Mouse (Mus musculus) Patski (cell line): ENCODE measurements around the gene 1110051M20Rik. TPM values are rescaled to one million over a fixed set of nuclear protein-coding genes. Genes with fewer than 3 reads are reported as not detected.

Experiments used
- ATAC-seq: fragments of 100-300 bp; one replicate; pipeline ENCODE4 v1.8.0; 2021
- CTCF ChIA-PET: fragments of 350-600 bp; sonication (Branson Sonifier 250); formaldehyde crosslinking; loops from one replicate; lab custom pipeline; 2022; ENCODE audit warnings: inconsistent platforms; lab: Charles Lee
- POLR2A ChIA-PET: fragments of 350-600 bp; sonication (Branson Sonifier 250); formaldehyde crosslinking; loops from one replicate; lab custom pipeline; 2022; ENCODE audit warnings: antibody characterized with exemption, inconsistent platforms; lab: Charles Lee
- DNase-seq: peaks from one replicate; pipeline ENCODE4 v3.0.0-alpha.2; 2011; ENCODE audit warnings: low read depth, low spot score
- H3K27me3 ChIP-seq: fragments of 371-371 bp; one replicate; pipeline ENCODE4 v1.5.1; 2021
- CTCF ChIP-seq: fragments of 100-300 bp; IDR thresholded peaks from one replicate; pipeline ENCODE4 v1.5.1; 2021
- in situ Hi-C: fragments of 300-500 bp; cut with MboI; formaldehyde crosslinking; loops from 3 replicates; pipeline ENCODE4 v1.11.1; 2018; ENCODE audit warnings: low pct_unique_long_range_greater_than_20kb, mixed read lengths
- polyA plus RNA-seq: library from polyadenylated mRNA; unstranded; gene quantifications from one replicate; pipeline ENCODE4 v1.2.3, GENCODE M21; 2021

Gene 1110051M20Rik
- polyA plus RNA-seq, 1 experiment from 2014 or later = 15.1 TPM

DNA sequence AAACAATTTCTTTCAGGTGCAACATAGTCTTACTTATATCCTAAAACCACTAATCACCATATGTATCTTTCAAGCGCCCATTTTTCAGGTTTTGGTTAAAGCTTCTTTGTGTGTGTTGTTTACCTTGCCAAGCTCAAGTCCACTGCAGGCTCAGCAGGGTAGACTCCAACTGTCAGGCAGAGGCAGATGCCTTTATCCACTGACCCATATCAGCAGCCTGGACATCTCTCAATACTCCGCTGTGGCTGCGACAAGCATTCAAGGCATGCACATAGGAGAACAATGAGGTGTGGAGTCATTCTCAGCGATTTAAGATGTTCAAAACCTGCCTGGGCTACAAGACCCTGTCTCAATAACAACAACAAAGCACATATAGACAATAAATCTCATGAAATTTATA lies 50.4 kb downstream of the 1110051M20Rik start:
- DNase-seq = no peak
- CTCF ChIA-PET = interaction anchor here (1.1 to 1.2 kb wide), 2 partner anchors 22 to 48 kb away, joined by 3 to 4 read pairs; no protein-coding TSS in a partner anchor

GRCm38 (mm10) chr2:91388738-91389137 lies 55.8 kb downstream of the 1110051M20Rik start:
- ChIA-PET CTCF (no interaction called here), POLR2A (interaction anchor here (0.7 kb wide), 2 partner anchors 38 to 58 kb away, joined by 3 read pairs; no protein-coding TSS in a partner anchor)
- ATAC-seq (no peak), DNase-seq (no peak)
- H3K27me3 ChIP-seq = no peaks in the 10 kb centered on the region
- in situ Hi-C loops = no loop called here
- TF ChIP-seq CTCF = no peak

More for the DNA sequence above, 50.4 kb downstream of the 1110051M20Rik start:
- no peaks in the 10 kb centered on the region for H3K27me3 ChIP-seq
- POLR2A ChIA-PET = no interaction called here
- no peak for TF ChIP-seq CTCF
- in situ Hi-C loops = no loop called here
- ATAC-seq = no peak

DNA sequence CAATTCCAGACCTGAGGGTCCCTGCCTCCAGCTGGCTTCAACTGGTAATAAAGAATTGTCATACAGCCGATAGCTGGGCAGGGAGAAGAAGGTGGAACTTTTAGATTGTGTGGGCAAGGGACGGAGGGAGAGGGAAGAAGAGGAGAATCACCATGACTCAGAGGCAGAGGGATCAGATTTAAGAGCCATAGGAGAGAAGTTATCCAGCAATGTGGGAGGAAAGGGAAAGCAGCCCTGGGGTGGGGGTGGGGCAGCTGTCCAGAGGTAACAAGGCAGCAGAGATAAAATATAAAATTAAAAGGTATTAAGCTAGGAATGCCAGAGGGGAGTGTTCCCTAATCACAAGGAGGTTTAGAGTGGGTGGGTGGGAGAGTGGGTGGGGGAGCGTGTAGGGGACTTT lies 56.2 kb downstream of the 1110051M20Rik start:
- no peaks in the 10 kb centered on the region for H3K27me3 ChIP-seq
- no peak for TF ChIP-seq CTCF
- CTCF ChIA-PET = no interaction called here
- DNase-seq = no peak
- POLR2A ChIA-PET = interaction anchor here (0.7 kb wide), 1 partner anchor 38 kb away, joined by 3 read pairs; no protein-coding TSS in a partner anchor
- ATAC-seq = no peak
- in situ Hi-C loops = no loop called here

GRCm38 (mm10) chr2:91387287-91387958 lies 57.1 kb downstream of the 1110051M20Rik start:
- no peak for ATAC-seq
- in situ Hi-C loops = no loop called here

GRCm38 (mm10) chr2:91386547-91387286 lies 57.8 kb downstream of the 1110051M20Rik start:
- ATAC-seq (peak; percentile 57), DNase-seq (peak; percentile 15)
- TF ChIP-seq CTCF = no peak
- in situ Hi-C loops = no loop called here
- H3K27me3 ChIP-seq = no peaks in the 10 kb centered on the region
- ChIA-PET POLR2A (interaction anchor here (0.9 kb wide), 1 partner anchor 89 kb away, joined by 3 read pairs; no protein-coding TSS in a partner anchor), CTCF (interaction anchor here (0.7 to 0.8 kb wide), 3 partner anchors 11 to 38 kb away, joined by 3 read pairs; no protein-coding TSS in a partner anchor)

More at GRCm38 (mm10) chr2:91387287-91387958, 57.1 kb downstream of the 1110051M20Rik start:
- CTCF ChIA-PET = interaction anchor here (0.7 to 0.8 kb wide), 3 partner anchors 12 to 37 kb away, joined by 3 read pairs; no protein-coding TSS in a partner anchor
- no peaks in the 10 kb centered on the region for H3K27me3 ChIP-seq
- no peak for TF ChIP-seq CTCF
- POLR2A ChIA-PET = interaction anchor here (0.9 kb wide), 1 partner anchor 90 kb away, joined by 3 read pairs; no protein-coding TSS in a partner anchor
- no peak for DNase-seq

DNA sequence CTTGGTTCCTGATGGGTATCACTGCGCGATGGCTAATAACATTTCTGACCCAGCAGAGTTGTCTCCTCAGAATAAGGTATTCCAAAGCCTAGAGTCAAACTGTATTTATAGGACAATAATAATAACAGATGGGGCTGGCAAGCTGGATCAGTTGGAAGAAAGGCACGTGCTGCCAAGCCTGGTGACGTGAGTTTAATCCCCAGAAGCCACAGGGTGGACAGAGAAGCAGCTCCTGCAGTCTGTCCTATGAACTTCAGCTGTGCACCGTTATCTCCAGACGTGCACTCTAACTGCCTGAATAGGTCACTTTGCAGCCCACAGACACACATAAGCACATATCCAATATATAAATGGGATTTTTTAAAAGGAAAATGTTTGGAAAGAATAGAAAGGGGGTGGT lies 61.2 kb downstream of the 1110051M20Rik start:
- in situ Hi-C loops = no loop called here

DNA sequence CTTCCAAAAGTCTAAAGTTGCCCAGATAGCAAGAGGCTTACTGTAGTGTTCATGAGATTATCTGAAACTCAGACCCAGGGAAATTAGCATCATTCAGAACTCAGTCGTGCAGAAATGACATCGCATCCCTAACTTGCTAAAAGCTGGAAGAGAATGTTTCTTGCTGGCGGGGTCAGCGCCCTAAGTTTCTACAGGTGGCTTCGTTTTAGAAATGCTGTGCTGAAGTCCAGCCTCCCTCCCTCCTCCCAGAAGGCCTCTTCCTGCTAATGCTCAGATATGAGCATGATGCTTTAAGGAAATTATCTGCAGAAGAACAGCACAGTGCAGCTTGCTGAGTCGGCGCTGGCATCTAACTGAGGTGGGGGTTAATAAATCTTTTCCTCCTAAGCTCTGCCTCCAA lies 67.5 kb downstream of the 1110051M20Rik start:
- CTCF ChIA-PET = no interaction called here
- ATAC-seq = no peak
- POLR2A ChIA-PET = no interaction called here

More for the DNA sequence above, 61.2 kb downstream of the 1110051M20Rik start:
- no peak for TF ChIP-seq CTCF
- ChIA-PET CTCF (no interaction called here), POLR2A (no interaction called here)
- no peak for DNase-seq
- no peak for ATAC-seq
- no peaks in the 10 kb centered on the region for H3K27me3 ChIP-seq

DNA sequence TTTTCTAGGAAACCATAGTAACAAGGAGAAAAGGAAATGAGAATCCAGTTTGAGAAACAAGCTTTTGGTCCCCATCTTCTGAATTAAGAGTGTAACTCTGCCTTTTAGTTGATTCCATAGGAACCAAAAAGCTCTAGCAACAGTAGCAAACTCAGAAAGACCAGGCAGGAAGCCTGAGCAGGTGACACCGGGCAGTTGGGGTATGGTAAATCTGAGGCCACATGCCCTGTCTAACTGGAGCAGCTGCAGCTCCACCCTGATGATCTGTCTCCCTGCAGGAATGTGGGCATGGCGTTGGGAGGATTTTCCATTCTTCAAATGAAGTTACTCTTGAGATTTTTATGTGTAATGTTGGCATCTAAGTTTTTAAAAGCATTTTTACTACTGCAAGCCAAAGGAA lies 74.2 kb downstream of the 1110051M20Rik start:
- ChIA-PET CTCF (no interaction called here), POLR2A (no interaction called here)
- DNase-seq (no peak), ATAC-seq (no peak)
- TF ChIP-seq CTCF = no peak
- H3K27me3 ChIP-seq = no peaks in the 10 kb centered on the region
- in situ Hi-C loops = no loop called here

More for the DNA sequence above, 67.5 kb downstream of the 1110051M20Rik start:
- no peak for DNase-seq
- in situ Hi-C loops = no loop called here
- TF ChIP-seq CTCF = no peak
- no peaks in the 10 kb centered on the region for H3K27me3 ChIP-seq

- no peak for ATAC-seq
- CTCF ChIA-PET = no interaction called here
- TF ChIP-seq CTCF = no peak
- DNase-seq = no peak
- no peaks in the 10 kb centered on the region for H3K27me3 ChIP-seq
- in situ Hi-C loops = no loop called here
- POLR2A ChIA-PET = no interaction called here
Measured at GRCm38 (mm10) chr2:91363272-91363671, 81.2 kb downstream of the 1110051M20Rik start.

GRCm38 (mm10) chr2:91361068-91361528 lies 83.4 kb downstream of the 1110051M20Rik start:
- ATAC-seq = peak; percentile 47
- ChIA-PET CTCF (no interaction called here), POLR2A (no interaction called here)
- no peak for TF ChIP-seq CTCF
- no peaks in the 10 kb centered on the region for H3K27me3 ChIP-seq
- DNase-seq = no peak
- in situ Hi-C loops = no loop called here
